Mouse (Mus musculus) ES-E14 (cell line): ENCODE measurements around the gene Pi4kb.

ENCODE experiments used
- CHD2 ChIP-seq: IDR thresholded peaks from 2 replicates; pipeline ENCODE4 v1.6.1; 2014; ENCODE audit warnings: mild to moderate bottlenecking, low read depth, low read length, inconsistent platforms
- ZNF384 ChIP-seq: IDR thresholded peaks from 2 replicates; pipeline ENCODE4 v1.6.1; 2012; ENCODE audit warnings: low read depth, low read length, inconsistent platforms

DNA sequence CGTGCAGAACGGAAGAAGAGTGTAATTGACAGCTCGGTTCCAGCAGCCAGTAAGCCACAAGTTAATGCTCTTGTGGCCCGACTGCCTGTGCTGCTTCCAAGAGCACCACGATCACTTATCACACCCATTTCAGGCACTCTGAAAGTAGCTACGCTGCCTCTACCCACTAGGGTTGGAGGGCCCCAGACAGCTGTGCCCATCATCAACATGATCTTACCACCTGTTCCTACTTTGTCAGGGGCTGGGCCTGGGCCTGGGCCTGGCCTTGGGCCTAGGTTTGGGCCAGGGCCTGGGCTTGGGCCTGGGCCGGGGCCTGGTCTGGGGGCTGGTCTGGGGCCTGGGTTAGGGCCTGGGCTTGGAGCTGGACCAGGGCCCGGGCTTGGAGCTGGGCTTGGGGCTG is 16.2 kb upstream of the Pi4kb start:
- TF ChIP-seq ZNF384 (no peak), CHD2 (no peak)
